Mouse (Mus musculus) T-helper 17 cell (primary cell): Measurements from ENCODE around the gene Fermt2.

Source experiments
- in situ Hi-C, 2 experiments: fragments of 300-600 bp; cut with MboI, MseI; formaldehyde crosslinking; loops; 1 replicate in 1 of 2; 2 replicates in 1 of 2; pipeline ENCODE4 v1.15.1; 2025; ENCODE audit warnings: high pct_unique_total_duplicates in 2 of 2

Gene Fermt2

GRCm38 (mm10) chr14:45438931-45439275, 91.0 kb downstream of the Fermt2 start:
- in situ Hi-C loops: no loop called here

DNA sequence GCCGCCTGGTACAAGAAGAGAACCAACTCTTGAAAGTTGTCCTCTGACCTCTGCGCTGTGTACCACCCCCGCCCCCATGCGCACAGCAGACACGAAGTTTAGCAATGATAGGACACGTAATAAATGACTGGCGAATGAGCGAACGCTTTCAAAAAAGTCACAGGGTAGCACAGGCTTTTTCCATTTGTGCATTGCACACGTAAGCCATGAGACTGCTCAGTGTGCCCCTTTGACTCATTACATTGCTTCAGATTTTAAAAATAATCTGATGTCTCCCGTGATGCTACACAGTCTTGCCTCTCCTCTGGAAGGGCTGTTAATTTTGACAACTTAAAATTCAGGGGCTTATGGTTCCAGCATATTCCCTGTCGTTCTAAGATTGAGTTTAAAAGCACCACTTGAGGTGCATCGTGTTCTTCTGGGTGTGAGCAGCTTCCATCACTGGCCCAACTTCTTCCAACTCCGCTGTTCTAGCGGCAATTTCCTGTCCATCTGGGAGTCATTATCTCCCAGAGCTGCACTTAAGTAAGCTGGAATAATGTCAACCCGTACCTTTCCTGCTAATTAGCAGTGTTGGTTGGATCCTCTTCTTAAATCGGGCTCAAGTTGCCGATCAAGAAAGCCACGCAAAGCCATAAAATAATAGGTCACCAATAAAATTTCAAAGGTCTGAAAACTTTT, 91.5 kb downstream of the Fermt2 start:
- in situ Hi-C loops: no loop called here

DNA sequence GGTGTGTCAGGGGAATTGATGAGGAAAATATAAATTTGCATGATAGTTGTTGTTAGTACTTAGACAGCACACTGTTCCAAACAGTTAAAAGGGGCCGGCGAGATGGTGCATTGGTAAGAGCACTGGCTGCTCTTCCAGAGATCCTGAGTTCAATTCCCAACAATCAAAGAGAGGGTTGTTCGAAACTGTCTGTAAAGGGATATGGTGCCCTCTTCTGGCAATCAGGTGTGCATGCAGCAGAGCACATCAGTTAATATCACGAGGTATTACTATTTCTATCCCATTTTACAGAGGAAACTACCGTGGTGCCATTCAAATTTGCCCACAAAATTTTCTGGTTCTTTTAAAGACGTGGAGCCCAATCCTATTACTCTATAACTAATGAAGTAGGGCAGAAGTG, 95.7 kb downstream of the Fermt2 start:
- in situ Hi-C loops: no loop called here

DNA sequence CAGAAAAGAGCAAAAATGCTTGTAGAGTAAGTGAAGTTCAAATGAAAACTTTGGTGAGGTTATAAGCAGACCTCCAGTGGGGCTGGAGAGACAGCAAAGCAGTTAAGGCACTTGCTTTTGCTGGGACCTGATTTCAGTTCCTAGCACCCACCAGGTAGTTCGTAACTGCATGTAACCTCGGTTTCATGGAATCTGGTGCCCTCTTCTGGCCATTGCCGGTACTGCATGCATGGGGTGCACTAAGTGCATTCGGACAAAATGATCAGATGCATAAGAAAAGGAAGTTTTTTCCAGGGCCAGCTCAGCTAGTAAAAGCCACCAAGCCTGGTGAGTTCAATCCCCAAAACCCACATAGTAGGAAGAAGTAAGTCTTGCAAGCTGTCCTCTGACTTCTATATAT, 97.9 kb downstream of the Fermt2 start:
- in situ Hi-C loops: no loop called here

GRCm38 (mm10) chr14:45430066-45430842, 99.7 kb downstream of the Fermt2 start:
- in situ Hi-C loops: no loop called here

DNA sequence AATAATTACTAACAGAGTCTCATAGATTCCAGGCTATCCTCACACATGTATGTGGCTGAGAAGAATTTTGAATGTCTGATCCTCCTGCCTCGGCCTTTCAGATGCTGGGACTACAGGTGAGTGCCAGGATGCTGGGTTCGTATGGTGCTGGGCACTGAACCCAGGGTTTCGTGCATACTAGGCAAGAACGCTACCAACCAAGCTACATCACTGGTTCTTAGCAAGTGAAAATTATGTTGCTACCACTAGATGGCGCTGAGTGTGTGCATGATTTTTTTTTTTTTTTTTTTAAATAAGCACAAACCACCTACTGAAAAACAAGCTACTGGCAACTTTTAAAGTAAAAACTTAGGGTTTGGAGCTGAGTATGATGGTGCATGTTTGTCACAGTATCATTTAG, 106.7 kb downstream of the Fermt2 start:
- in situ Hi-C loops: loop anchor here in 1 of 2 experiments (5.0 to 10.0 kb wide), 2 partner anchors 272 to 349 kb away; no protein-coding TSS in a partner anchor

- in situ Hi-C loops: loop anchor here in 1 of 2 experiments (5.0 to 10.0 kb wide), 2 partner anchors 272 to 350 kb away; no protein-coding TSS in a partner anchor
Measured at GRCm38 (mm10) chr14:45422371-45422770, 107.5 kb downstream of the Fermt2 start.

DNA sequence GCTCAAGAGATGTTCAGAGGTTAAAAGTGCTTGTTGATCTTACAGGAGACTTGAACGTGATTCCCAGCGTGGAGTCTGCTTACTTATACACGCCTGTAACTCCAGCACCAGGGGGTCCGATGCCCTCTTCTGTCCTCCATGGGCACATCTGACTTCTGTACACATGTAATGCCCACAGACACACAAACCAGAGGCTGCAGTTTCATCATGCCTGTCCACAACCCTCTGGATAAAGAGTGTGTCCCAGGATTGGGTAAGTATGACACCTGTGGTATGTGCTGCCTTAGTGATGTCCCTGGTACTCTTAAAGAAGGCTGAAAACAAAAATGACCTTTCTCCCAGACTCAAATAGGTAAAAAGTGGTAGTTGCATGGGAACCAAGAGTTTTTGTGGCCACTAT, 110.6 kb downstream of the Fermt2 start:
- in situ Hi-C loops: no loop called here

- in situ Hi-C loops: no loop called here
Measured at GRCm38 (mm10) chr14:45418553-45418952, 111.4 kb downstream of the Fermt2 start.

- in situ Hi-C loops: no loop called here
Measured at GRCm38 (mm10) chr14:45416265-45416664, 113.7 kb downstream of the Fermt2 start.
